Mouse (Mus musculus): ENCODE data around the gene Gm45062. TPM values are rescaled to one million over a fixed set of nuclear protein-coding genes. Genes with fewer than 3 reads are reported as not detected.

Gene Gm45062
- polyA plus RNA-seq, 1 experiment from 2014 or later = 10.7 TPM

GRCm38 (mm10) chr6:8333380-8333779 lies 74.1 kb downstream of the Gm45062 start:
- Histone ChIP-seq H3K27ac (replicated peaks) (no peak overlapping the region), H3K4me3 (no peak overlapping the region), H3K9me3 (no peaks in the 10 kb centered on the region), H3K36me3 (no peaks in the 10 kb centered on the region), H3K4me2 (no peak overlapping the region), H3K4me1 (replicated peaks) (no peaks in the 10 kb centered on the region), H3K9ac (no peak overlapping the region), H3K27me3 (no peaks in the 10 kb centered on the region)
- WGBS = 83% methylated on average over 1 of the region's 1 CpGs
- ATAC-seq (ENCODE audit: low FRiP score, low read depth) = no peak

DNA sequence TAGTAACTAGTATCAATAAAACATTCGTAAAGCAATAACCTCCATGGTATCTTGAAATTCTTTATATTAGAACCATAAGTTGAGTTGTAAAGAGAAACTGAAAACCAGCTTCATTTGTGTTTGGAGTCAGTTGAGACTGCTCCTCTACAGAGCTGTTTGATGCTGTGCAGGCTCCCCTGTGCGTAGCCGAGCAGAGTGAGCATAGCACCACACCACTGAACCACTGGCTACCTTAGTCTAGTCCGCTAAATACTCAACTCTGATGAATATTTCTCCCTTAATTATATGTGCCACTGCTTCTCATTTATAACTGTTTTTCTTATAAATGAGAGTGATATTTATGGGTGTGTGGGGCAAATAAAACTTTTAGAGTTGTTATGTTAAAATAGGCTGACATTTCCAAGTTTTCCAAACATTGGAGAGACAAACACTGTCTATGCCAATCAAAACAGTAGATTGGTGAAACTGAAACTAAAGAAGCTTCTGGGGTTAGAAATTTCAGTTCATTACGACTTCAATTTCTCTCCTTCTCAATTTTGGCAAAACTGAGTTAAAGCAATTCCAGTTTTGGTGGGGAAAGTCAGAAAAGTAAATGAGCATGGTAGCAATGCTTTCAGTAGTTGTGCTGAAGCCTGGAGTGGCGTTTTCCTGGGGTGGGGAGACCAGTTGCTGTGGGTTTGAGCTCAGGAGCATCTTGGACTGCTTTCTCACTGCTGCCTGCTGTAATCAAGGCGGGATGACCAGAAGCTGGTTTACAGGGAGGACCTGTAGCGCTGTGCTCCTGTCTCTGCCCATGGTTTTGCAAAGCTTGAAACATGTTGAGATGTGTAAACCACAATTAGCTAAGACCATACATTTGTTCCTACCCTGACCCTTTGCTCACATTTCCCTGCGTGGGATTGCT lies 77.5 kb downstream of the Gm45062 start:
- Histone ChIP-seq H3K9ac (no peak overlapping the region), H3K27me3 (no peaks in the 10 kb centered on the region), H3K36me3 (no peaks in the 10 kb centered on the region), H3K27ac (replicated peaks) (no peak overlapping the region), H3K4me3 (no peak overlapping the region), H3K9me3 (no peaks in the 10 kb centered on the region), H3K4me2 (no peak overlapping the region), H3K4me1 (replicated peaks) (no peaks in the 10 kb centered on the region)
- 87% methylated on average over 9 of the region's 9 CpGs for WGBS
- no peak for ATAC-seq (ENCODE audit: low FRiP score, low read depth)

GRCm38 (mm10) chr6:8339453-8339852 lies 80.2 kb downstream of the Gm45062 start:
- H3K4me2 ChIP-seq = no peak overlapping the region
- no peak overlapping the region for H3K4me3 ChIP-seq
- WGBS = 89% methylated on average over 6 of the region's 6 CpGs
- no peaks in the 10 kb centered on the region for H3K9me3 ChIP-seq
- H3K27ac ChIP-seq (replicated peaks) = no peak overlapping the region
- H3K36me3 ChIP-seq = no peaks in the 10 kb centered on the region
- no peak for ATAC-seq (ENCODE audit: low FRiP score, low read depth)
- no peak overlapping the region for H3K9ac ChIP-seq
- H3K4me1 ChIP-seq (replicated peaks) = no peaks in the 10 kb centered on the region
- no peaks in the 10 kb centered on the region for H3K27me3 ChIP-seq

- no peak for ATAC-seq (ENCODE audit: low FRiP score, low read depth)
- Histone ChIP-seq H3K27ac (replicated peaks) (no peak overlapping the region), H3K9ac (no peak overlapping the region), H3K4me3 (no peak overlapping the region), H3K4me1 (replicated peaks) (no peaks in the 10 kb centered on the region), H3K9me3 (no peaks in the 10 kb centered on the region), H3K4me2 (no peak overlapping the region), H3K36me3 (no peaks in the 10 kb centered on the region), H3K27me3 (no peaks in the 10 kb centered on the region)
- WGBS = 95% methylated on average over 4 of the region's 4 CpGs
Observed at GRCm38 (mm10) chr6:8343271-8343670, 84.0 kb downstream of the Gm45062 start.

DNA sequence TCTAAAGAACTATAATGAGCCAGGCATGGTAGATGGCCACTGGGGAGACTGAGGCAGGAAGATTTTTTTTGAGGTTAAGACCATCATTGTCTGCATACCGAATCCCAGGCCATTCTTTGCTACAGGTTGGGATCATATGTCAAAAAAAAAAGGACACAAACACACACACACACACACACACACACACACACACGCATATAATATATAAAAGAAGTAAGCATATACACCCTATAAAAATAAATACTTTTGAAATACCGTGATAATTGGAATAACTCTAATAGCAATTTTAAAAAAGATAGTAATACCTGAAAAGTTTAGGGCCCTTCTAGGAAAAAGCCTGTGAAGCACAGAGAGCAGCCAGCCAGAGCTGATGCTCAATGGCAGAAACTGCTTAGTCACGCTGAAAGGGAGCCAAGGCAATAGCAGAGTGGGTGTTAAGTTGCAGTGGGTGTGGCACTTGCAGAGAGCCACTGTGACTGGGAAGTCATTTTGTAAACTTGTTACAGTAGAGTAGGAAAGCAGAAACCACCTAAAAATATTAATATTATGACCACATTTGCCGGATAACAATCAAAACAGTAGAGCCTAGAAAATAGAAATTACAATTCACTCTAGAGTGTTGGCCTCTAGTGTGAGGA lies 86.1 kb downstream of the Gm45062 start:
- Histone ChIP-seq H3K27me3 (no peaks in the 10 kb centered on the region), H3K9me3 (no peaks in the 10 kb centered on the region), H3K4me2 (no peak overlapping the region), H3K36me3 (no peaks in the 10 kb centered on the region), H3K9ac (no peak overlapping the region), H3K4me3 (no peak overlapping the region), H3K27ac (replicated peaks) (no peak overlapping the region), H3K4me1 (replicated peaks) (no peaks in the 10 kb centered on the region)
- 77% methylated on average over 5 of the region's 5 CpGs for WGBS
- ATAC-seq (ENCODE audit: low FRiP score, low read depth) = no peak

- no peak; the same call in 1 of the 2 replicates for ATAC-seq (ENCODE audit: low FRiP score, low read depth)
- H3K4me1 ChIP-seq (replicated peaks) = peaks cover 3% of the 10 kb centered on the region
- H3K36me3 ChIP-seq = no peaks in the 10 kb centered on the region
- H3K9me3 ChIP-seq = no peaks in the 10 kb centered on the region
- 82% methylated on average over 2 of the region's 2 CpGs for WGBS
- no peak overlapping the region for H3K27ac ChIP-seq (replicated peaks)
- no peak overlapping the region for H3K4me2 ChIP-seq
- no peak overlapping the region for H3K9ac ChIP-seq
- H3K4me3 ChIP-seq = no peak overlapping the region
- no peaks in the 10 kb centered on the region for H3K27me3 ChIP-seq
Observed at GRCm38 (mm10) chr6:8347154-8347553, 87.9 kb downstream of the Gm45062 start.

GRCm38 (mm10) chr6:8348344-8348743 lies 89.1 kb downstream of the Gm45062 start:
- Histone ChIP-seq H3K9ac (no peak overlapping the region), H3K27ac (replicated peaks) (no peak overlapping the region), H3K4me2 (no peak overlapping the region), H3K4me1 (replicated peaks) (peaks cover 13% of the 10 kb centered on the region), H3K9me3 (no peaks in the 10 kb centered on the region), H3K36me3 (no peaks in the 10 kb centered on the region), H3K27me3 (no peaks in the 10 kb centered on the region), H3K4me3 (no peak overlapping the region)
- no peak for ATAC-seq (ENCODE audit: low FRiP score, low read depth)
- 93% methylated on average over 1 of the region's 1 CpGs for WGBS

DNA sequence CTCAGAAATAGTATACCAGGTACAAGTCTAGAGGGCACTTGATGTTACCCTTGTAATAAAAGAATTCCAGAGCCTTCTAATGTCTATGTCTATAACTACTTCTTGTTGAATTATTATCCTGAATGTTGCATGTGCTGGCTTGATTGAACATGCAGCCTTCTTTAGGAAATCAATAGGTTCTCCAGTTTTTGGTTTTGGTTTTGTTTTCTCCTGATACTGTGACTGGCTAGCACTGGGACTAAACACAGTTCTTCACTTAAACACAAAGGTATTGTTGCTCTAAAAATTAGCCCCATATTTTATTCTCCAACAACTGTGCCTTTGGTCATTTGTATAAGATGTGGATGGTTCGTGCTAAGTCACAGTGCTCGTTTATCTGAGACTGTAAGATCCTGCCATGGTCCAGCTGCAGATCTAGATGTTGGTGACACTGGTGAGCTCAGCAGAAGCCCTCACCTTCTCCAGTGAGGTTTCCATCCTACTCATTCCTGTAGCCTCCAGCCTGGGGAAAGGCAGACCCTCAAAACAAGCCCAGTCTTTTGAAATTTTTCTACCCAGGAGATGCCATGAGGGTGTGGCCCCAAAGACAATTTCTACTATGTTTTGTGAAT lies 89.9 kb downstream of the Gm45062 start:
- H3K4me2 ChIP-seq = no peak overlapping the region
- H3K9me3 ChIP-seq = no peaks in the 10 kb centered on the region
- no peaks in the 10 kb centered on the region for H3K27me3 ChIP-seq
- peaks cover 20% of the 10 kb centered on the region for H3K4me1 ChIP-seq (replicated peaks)
- WGBS = 84% methylated on average over 2 of the region's 2 CpGs
- H3K4me3 ChIP-seq = no peak overlapping the region
- H3K27ac ChIP-seq (replicated peaks) = no peak overlapping the region
- no peaks in the 10 kb centered on the region for H3K36me3 ChIP-seq
- no peak for ATAC-seq (ENCODE audit: low FRiP score, low read depth)
- H3K9ac ChIP-seq = no peak overlapping the region

GRCm38 (mm10) chr6:8351507-8351906 lies 92.3 kb downstream of the Gm45062 start:
- H3K9me3 ChIP-seq = no peaks in the 10 kb centered on the region
- no peak overlapping the region for H3K4me3 ChIP-seq
- no peak for ATAC-seq (ENCODE audit: low FRiP score, low read depth)
- WGBS = 79% methylated on average over 2 of the region's 2 CpGs
- no peaks in the 10 kb centered on the region for H3K36me3 ChIP-seq
- H3K9ac ChIP-seq = no peak overlapping the region
- no peaks in the 10 kb centered on the region for H3K27me3 ChIP-seq
- peaks cover 20% of the 10 kb centered on the region for H3K4me1 ChIP-seq (replicated peaks)
- no peak overlapping the region for H3K27ac ChIP-seq (replicated peaks)
- H3K4me2 ChIP-seq = no peak overlapping the region

- Histone ChIP-seq H3K27me3 (no peaks in the 10 kb centered on the region), H3K9ac (no peak overlapping the region), H3K4me2 (peak overlapping the region; percentile 31), H3K9me3 (no peaks in the 10 kb centered on the region), H3K27ac (replicated peaks) (0 out of 2 replicates have a peak overlapping the region, but pooled peaks have one; percentile 25), H3K4me3 (no peak overlapping the region), H3K36me3 (no peaks in the 10 kb centered on the region), H3K4me1 (replicated peaks) (peaks cover 20% of the 10 kb centered on the region)
- ATAC-seq (ENCODE audit: low FRiP score, low read depth) = peak; percentile 65
- WGBS = 19% methylated on average over 12 of the region's 12 CpGs
Observed at GRCm38 (mm10) chr6:8352533-8353168, 93.4 kb downstream of the Gm45062 start.

- H3K27me3 ChIP-seq = no peaks in the 10 kb centered on the region
- 34% methylated on average over 4 of the region's 4 CpGs for WGBS
Observed at GRCm38 (mm10) chr6:8353461-8353860, 94.2 kb downstream of the Gm45062 start.

DNA sequence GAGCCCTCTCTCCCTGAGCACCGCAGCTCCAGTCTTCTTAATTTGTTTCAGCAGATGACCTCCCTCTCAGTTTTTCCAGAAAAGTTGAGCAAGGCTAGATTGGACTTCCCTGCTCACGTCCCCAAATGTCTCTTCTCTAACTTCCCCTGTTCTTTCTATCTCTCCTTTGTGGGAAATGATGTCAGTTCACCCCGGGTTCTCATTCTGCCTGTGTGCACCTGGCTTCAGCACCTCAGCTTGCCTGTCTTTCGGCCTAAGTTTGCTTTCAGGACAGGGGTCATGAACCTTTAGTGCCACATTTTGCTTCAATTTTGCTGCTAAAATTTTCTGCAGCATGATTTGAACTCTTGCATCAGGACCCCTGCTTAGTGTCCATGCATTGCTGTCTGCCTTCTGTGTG lies 95.6 kb downstream of the Gm45062 start:
- Histone ChIP-seq H3K27me3 (no peaks in the 10 kb centered on the region), H3K9ac (no peak overlapping the region), H3K9me3 (no peaks in the 10 kb centered on the region), H3K4me1 (replicated peaks) (peaks cover 20% of the 10 kb centered on the region), H3K36me3 (no peaks in the 10 kb centered on the region), H3K4me2 (no peak overlapping the region), H3K27ac (replicated peaks) (no peak overlapping the region), H3K4me3 (no peak overlapping the region)
- ATAC-seq (ENCODE audit: low FRiP score, low read depth) = no peak
- 90% methylated on average over 4 of the region's 4 CpGs for WGBS

More at GRCm38 (mm10) chr6:8353461-8353860, 94.2 kb downstream of the Gm45062 start:
- Histone ChIP-seq H3K4me2 (0 out of 2 replicates have a peak overlapping the region, but pooled peaks have one; percentile 31), H3K4me1 (replicated peaks) (peaks cover 20% of the 10 kb centered on the region), H3K27ac (replicated peaks) (no peak overlapping the region), H3K9me3 (no peaks in the 10 kb centered on the region), H3K4me3 (no peak overlapping the region), H3K36me3 (no peaks in the 10 kb centered on the region), H3K9ac (no peak overlapping the region)
- no peak for ATAC-seq (ENCODE audit: low FRiP score, low read depth)
